Mouse (Mus musculus) lung, postnatal 25 days (tissue): ENCODE results near the gene Rad23b.
"Not testable (repeated sequence)": the region's sequence is repeated elsewhere in the genome, so short reads cannot be mapped to it uniquely, and the experiment has no call there.

Experiments
- DNase-seq: peaks from one replicate; pipeline ENCODE4 v3.0.0; 2022; ENCODE audit warnings: low spot score

Gene Rad23b

DNA sequence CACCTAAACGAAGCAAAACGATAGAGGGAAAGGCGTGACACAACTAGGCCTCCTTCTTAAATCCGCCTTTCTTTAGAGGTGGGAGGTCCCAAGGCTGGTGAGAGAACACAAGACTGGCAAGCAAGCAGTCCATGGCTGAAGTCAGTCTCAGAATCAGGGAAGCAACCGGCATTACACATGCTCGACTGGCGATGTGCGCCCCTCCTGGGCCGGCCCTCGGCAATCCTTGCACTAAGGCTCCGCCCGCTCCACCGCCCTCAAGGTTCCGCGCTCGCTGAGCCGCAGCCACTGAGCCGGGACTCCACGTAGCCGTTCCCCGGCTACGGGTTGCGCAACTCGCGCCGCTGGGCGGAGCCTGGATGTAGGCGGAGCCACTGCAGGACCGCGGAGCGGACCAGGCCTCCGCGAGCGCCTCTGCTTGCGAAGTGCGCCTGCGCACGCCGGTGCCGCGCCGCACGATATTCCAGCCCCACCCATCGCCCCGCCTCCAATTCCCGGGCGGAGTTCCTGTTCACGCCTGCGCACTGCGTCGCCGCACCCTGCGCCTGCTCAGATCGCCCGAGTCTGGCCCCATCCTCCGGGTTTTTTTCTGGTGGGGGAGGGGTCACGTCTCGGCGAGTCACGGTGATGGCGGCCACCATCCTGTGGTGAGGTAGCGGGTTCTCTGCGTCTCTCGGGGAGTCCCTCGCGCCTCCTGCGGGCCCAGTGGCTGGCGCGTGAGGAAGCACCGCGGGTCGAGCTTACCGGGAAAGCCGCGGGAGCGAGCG lies at the start of gene Rad23b:
TSS of gene Rad23b (plus strand) at position 592 of the 767 bp plus-strand sequence.
- DNase-seq = peak; percentile 100

DNA sequence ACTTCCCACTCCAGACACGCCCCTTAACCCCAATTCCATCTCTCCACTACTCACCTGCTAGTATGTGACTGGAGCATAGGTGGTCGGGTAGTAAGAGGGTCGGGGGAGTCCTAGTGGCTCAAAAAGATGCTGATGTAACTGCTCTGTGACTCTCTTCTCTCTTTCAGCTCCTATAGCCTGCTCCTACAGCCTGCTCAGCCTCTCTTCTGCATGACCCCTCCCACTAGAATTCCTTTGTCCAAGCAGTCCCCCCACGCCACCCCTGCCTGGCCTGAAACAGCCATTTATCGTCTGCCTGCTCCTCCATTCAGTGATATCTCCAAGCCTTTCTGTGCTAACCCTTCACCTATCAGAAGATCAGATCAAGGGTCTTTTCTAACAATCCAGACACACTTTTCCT lies 45.7 kb upstream of the Rad23b start:
- no peak for DNase-seq

DNA sequence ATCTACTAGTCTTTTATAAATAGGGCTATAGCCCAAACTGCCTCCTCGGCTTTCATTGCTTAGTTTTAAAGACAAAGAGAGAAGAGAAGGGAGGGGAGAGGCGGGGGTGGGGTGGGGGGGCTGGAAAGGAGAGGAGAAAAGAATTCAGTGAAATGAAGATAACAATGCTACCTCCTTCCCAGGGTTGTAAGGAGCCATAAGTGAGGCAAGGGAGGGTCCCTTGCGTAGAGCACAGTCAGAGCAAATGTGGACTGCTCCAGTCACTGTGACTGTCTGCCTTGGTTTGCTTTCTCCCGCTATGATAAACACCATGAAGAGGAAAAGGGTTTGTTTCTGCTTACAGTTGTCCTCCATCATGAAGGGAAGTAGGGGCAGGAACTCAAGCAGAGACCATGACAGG lies 43.2 kb upstream of the Rad23b start:
- DNase-seq = no peak

DNA sequence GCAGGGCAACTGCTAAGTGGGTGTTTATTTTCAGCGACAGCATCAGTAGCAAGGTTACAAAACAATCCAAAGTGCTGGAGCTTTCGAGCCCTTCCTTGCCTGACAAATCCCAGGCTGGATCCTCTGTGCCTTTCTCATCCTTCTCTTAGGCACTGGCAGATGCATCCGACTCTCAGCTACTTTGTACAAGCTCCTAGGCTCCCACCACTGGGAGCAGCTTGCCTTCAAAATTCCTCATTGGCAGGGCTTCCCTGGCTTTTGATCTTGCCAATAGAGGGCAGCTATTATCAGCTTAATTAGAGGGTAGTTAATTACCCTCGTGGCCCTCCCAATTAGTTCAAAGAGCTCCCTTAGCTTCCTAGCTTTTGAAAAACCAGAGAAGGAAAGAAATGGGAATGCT lies 33.1 kb upstream of the Rad23b start:
- DNase-seq = no peak

DNA sequence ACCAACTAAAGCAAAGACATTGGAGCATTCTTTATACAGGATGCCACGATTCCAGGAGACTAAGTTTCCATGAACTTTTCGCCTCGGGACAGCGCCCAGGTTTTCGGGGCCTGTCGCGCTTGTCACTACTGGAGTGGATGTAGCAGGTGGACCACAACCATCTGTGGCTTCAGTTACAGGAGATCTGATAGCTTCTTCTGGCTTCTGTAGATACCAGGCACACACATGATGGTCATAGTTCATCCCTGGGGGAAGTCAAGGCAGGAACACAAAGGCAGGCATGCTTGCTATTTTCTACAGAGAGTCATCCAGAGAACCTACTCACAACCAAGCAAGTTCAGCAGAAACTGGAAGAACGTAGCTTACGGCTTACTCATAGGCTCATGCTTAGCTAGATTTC lies 31.5 kb upstream of the Rad23b start:
- DNase-seq = not testable (repeated sequence)

DNA sequence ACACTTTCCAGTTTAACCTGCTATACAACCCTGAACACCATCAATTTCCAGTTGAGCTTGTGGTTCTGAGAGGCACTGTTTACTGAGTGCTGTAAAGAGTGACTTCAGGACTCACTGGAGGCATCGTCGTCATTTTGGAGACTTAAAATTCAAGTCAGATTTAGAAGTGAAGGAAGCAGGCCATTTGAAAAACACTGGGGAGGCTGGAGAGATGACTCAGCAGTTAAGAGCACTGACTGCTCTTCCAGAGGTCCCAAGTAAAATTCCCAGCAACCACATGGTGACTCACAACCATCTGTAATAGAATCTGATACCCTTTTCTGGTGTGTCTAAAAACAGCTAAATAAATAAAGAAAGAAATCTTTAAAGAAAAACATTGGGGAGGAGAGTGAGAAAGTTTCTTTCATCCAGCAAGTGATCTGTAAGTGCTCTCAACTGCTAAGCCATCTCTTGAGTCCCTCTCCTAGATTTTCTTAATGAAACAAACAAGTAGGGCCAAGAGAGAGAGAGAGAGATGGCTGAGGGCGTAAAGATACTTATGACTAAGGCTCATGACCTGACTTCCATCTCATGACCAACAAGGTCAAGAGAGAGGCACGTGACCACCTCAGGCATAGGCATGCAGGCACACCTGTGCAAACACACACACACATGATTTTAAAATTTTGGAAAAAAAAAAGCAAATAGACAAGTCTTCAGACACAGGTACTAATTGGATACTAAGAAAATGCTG lies 23.9 kb upstream of the Rad23b start:
- DNase-seq = peak; percentile 26

DNA sequence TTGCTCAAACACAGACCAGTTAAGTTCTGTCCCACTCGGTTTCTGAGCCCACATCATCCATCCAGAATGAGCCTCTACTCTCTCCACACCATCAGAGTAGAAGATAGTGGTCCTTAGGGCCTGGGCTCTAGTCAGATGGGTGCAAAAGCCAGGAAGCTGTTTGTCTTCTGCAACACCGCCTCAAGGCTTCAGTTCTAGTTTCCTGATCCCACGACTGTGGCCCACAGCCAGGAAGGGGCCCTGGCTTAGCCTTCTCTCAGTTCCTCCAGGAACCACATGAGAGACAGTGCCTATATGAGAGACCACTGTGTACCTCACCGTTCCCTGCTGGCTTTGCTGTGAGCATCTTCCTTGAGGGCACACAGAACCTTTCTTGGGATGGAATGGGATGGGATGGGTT lies 22.3 kb upstream of the Rad23b start:
- no peak for DNase-seq

DNA sequence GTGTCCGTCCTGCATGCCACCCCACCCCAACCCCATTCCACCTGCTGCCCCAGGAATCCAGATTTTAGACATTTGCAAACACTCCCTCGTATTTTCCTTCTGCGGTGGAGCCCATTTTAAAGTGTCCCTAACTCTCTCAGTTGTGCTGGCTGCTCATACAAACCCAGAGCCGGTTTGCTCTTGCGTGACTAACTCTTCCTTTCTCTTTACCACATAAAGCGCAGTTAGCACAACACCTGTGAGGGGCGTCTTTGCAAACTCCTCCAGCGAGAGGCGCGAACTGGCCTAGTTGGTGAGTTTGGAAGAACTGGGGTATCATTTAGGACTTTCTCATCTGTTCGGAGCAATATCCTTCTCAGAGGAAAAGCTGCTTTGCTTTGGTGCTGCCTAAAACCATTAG lies 21.4 kb upstream of the Rad23b start:
- DNase-seq = no peak

DNA sequence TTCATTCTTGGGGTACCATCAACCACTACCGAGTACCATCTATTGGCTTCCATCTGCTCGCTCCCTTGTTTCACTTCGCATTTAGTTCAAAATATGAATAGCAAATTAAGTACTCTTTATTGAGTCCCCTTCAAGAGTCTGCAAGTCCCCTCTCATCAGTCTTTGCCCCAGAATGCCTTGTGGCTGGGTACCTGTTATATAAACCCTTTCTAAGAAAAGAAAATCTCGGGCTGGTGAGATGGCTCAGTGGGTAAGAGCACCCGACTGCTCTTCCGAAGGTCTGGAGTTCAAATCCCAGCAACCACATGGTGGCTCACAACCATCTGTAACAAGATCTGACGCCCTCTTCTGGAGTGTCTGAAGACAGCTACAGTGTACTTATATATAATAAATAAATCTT lies 20.9 kb upstream of the Rad23b start:
- DNase-seq = not testable (repeated sequence)

DNA sequence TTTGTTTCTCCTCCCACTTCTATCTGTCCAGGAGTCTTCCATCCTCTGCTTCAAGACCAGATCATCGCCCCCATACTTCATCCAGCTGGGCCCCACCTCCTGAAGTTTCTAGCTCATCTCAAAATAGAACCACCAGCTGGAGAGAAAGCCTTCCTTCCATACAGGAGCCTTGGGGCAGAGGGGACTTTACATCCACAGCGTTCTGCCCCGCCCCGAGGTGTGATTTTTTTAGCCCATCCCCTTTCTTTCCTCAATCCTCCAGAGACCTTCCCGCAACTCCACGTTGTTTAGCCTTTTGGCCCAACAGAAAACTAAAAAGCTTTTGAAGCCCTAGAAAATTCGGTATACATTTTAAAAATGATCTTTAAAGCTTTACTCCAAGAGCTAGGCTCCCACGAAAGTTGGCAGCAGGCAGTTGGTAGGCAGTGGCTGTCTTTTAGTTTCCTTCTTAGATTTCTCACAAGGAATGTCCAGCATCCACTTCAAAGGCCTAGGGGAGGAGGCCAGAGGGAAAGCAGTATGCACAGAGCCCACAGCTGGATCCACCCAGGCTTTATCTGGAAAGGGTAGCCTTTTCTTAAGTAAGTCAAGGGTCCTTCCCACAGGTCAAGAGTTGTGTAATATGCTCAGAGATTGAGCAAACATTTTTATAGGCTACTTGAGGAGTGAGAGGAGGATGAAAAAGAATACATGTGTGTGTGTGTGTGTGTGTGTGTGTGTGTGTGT lies 20.1 kb upstream of the Rad23b start:
- peak; percentile 82 for DNase-seq

DNA sequence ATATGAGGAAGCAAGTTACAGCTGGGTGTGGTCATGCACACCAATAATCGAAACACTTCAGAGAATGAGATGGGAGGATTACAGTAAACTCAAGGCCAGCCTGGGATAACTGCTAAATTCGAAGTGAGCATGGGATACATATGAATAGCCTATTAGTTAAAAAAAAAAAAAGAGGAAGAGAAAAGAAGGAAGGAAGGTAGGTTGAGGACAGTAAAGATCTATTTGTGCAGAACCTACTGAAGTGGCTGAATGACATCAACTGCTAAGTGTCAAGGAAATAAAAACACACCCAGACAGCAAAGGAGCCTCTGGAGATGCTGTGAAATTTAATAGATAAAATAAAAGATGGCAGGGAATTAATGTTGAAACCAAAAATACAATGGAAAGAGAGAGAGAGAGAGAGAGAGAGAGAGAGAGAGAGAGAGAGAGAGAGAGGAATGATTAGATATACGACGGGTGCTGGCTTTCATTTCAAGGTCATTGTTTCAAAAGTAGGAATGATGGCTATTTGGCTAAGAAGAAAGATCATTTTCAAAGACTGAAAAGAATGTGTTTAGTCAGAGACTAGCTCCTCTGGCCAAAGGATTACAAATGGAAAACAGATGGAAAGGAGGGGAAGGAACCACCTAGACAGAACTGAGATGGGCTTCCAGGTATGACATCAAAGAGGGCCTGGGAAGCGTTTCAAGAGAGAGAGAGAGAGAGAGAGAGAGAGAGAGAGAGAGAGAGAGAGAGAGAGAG lies 14.6 kb upstream of the Rad23b start:
- no peak for DNase-seq

DNA sequence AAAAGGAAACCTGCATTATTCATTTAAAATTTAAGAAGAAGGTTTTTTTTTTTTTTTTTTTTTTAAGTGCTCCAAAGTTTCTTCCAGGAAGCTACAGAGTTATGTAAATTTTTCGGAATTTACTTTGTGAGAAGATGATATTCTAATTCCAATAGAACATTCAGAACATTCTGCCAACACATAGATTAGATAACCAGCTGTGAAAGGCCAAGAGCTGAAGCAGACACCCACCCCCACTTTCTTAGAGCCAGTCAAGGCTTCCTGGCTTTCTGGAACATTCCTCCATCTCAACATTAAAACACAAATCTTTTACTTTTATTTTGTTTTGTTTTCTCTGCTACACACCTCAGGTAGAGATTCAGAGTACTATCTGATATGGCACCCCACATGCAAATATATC lies 10.9 kb upstream of the Rad23b start:
- DNase-seq = no peak

DNA sequence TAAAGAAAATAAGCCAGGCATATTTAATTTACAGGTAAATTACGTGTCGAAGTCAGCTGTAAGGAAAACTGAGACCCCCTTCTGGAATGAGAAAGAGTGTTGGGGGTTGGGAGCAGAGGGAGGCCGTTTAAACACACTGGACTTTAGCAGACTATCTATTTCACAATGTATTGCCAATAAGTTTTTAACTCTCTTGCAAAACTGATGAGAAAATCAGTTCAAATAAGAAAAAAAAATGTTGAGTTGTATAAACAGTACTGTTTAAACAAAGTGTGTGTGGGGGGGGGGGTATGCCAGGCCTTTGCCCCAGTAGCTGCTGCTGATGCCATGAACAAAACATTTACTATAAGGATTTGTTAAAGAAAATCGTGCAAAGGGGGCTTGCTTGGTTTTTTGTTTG lies 10.5 kb upstream of the Rad23b start:
- DNase-seq = no peak

DNA sequence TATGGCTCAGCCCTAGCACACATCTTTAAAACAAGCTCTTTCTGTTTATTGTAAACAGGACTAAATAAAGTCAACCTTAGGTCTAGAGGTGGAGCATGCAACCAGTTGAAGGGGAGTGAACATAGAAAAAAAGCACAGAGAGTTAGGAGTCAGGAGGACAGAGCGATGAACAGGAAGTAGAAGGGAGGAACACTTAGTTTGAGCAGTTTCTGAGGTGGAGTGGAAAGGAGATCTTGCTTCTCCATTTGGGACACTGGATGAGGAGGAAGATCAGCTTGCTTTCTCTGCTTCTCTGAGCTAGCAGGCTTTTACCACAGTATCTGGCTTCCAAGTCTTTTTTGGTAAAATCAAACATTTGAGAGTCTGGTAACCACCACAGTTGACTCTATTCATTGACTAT lies 8.0 kb upstream of the Rad23b start:
- DNase-seq = no peak

DNA sequence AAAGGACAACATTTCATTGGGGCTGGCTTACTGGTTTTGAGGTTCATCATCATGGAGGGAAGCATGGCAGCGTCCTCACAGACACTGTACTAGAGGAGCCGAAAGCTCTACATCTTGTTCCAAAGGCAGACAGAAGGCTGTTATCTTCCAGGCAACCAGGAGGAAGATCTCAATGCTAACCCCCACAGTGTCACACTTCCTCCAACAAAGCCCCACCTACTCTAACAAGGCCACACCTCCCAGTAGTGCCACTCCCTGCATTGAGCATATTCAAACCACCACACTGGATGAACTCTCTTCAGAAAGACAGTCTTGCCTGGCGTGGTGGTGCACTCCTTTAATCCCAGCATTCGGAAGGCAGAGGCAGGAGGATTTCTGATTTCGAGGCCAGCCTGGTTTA lies 7.2 kb upstream of the Rad23b start:
- DNase-seq = peak; percentile 14

DNA sequence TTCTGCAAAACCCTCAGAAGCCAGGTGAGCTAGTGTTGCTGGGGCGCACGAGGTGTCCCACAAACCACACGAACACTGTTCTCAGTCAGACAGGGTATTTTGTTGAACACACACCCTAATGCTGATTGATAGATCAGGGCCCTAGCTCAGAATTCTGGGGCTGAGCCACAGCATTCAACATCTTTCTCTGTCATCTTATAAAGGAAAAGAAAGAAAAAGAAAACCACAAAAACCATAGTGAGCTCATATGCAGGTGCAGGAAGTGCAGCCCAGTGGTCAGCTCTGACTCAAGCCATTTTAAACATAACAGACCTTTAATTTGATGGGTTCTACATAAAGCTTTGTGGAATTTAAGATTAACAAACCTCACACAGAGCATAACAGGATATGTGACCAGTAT lies 6.6 kb upstream of the Rad23b start:
- no peak for DNase-seq

DNA sequence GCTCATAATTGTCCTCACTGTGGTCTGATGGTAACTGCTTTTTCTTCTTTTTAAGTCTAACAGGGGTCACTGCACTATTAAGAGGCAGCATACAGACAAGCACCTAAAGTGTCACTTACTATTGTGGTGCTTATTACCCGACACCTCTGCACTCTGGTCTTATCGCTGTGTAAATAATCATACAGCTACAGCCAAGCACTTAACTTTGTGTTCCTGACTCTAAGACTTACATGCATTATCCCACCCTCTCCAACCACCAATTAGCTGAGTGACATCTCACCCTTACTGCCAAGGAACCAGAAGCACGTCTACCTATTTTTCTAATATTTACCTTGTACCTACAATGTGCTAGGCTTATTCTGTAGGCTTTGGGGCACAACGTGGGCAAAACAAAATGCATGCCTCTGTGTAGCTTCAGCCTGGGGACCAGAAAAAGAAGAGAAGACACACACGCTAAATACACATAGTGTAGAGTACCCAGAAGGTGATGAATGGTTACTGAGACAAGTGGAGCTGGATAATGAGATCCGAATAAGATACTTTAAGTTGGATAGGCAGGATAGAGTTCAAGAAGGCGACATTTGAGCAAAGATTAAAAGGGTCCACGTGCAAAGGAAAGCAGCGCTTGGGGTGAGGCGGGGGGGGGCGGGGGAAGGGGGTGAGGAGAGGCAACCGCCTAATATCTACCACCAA lies 938 bp upstream of the Rad23b start:
- DNase-seq = peak; percentile 5

DNA sequence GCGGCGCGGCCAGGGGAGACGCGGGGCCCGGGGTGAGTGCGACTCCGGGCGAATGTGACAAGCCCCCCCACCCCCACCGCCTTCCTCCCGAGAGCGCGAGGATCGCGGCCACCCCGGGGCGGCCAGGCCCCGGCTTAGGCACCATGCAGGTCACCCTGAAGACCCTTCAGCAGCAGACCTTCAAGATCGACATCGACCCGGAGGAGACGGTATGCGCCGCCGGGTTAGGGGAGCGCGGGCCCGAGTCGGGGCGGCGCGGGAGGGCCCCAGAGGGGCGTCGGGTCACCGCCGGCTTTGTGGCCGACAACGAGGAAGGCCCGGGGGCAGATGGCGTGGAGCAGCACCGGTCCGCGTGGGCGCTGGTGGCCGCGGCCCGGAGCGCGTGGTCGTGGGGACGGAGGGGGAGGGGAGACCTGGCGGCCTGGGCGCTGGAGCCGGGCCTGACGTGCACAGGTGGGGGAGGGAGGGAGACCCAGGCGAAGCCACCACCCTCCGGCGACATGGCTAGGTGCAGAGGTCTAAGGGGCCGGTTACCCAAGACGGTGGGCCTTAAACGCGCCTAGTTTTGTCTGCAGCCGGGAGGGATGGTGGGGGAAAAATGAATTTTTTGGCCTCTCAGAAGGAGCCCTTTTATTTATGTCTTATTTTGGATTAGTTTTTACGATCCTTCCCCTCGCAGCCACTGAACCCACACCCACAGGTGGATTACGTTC lies 532 bp downstream of the Rad23b start:
- DNase-seq = peak; percentile 39

DNA sequence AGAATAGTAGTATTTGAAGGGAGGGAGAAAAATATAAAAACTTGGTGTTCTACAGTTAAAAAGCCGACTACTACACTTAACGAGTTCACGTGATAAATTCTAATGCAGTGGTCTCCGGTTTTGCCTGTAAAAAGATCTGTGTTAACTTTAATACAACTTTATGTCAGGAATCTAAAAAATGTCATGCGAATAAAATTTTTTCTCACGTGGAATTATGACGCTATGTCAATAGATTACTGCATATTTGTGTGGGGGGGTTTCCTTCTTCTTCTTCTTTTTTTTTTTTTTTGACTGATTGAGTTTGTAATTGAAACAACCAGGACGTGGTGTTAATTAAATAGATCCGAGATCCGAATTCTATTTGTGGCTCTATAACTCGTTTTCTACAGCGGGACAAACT lies 1.2 kb downstream of the Rad23b start:
- no peak for DNase-seq

DNA sequence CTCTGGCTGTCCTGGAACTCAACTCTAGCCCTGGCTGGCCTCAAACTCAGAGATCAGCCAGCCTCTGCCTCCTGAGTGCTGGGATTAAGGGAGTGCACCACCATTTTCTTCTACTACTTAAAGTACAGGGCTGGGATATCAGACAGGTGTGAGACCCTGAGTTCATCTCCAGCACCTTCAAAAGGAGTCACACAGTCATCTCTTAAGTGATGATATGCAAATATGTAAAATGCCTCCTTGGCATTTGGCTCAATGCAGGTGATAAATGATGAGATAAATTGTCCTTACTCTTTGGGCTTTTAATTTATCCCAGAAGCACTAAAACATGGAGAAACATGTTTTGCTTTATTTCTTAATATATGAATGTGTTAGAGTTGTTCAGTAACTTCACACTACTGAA lies 2.0 kb downstream of the Rad23b start:
- no peak for DNase-seq

DNA sequence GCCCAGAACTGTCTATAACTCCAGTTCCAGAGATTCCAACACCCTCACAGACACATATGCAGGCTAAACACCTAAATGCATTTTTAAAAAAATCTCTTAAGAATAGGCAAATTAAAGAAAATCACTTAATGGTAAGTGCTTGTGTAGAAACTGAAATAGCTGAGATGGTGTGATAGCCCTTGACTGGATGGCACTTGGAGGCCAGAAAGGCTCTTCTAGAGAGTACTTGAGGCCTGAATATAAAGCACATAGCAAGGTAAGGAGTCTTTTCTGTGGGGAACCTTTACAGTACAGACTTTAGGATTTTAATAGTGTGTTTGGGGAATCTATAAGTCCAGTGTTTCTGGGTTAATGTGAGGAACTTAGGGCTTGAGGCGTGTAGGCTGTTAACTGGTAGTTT lies 4.2 kb downstream of the Rad23b start:
- peak; percentile 17 for DNase-seq
